Mouse (Mus musculus) CH12.LX (cell line): ENCODE data around the gene Racgap1. TPM values are rescaled to one million over a fixed set of nuclear protein-coding genes. Genes with fewer than 3 reads are reported as not detected.

Experiments used
- DNase-seq: peaks from one replicate; pipeline ENCODE4 v3.0.0-alpha.2; 2013; ENCODE audit errors: extremely low read depth
- H3K27ac ChIP-seq: 2 replicates; pipeline ENCODE4 v1.5.1; 2012; ENCODE audit warnings: low read depth, mild to moderate bottlenecking, control low read depth, moderate library complexity; ENCODE audit not compliant: insufficient read depth
- H3K27me3 ChIP-seq: replicated peaks from 2 replicates; pipeline ENCODE3; 2012; ENCODE audit warnings: inconsistent platforms
- H3K36me3 ChIP-seq, 2 experiments: replicated peaks in 1 of 2; 2 replicates each; pipeline versions ENCODE3 to v1.6.1; 2012; ENCODE audit warnings: inconsistent platforms in 1 of 2, low read length in 1 of 2, mild to moderate bottlenecking in 1 of 2, mixed read lengths in 1 of 2, moderate library complexity in 1 of 2; ENCODE audit not compliant: control insufficient read depth in 1 of 2, insufficient read depth in 1 of 2
- H3K4me1 ChIP-seq, 2 experiments: 2 replicates each; pipeline ENCODE4 v1.6.1; 2012; ENCODE audit warnings: inconsistent platforms in 1 of 2, moderate library complexity in 1 of 2; ENCODE audit not compliant: insufficient read depth in 2 of 2, control insufficient read depth in 1 of 2
- H3K4me2 ChIP-seq: 2 replicates; pipeline ENCODE4 v1.6.1; 2012; ENCODE audit warnings: low read depth, mild to moderate bottlenecking, control low read depth; ENCODE audit not compliant: poor library complexity, insufficient read depth, severe bottlenecking
- H3K4me3 ChIP-seq, 3 experiments: fragments of 150-350 bp in 1 of 3; sonication (generic) in 1 of 3; replicated peaks in 1 of 3; 2 replicates each; pipeline versions ENCODE3 to v1.5.1; 2011 to 2012; ENCODE audit warnings: low read depth in 2 of 3, low read length in 2 of 3, mild to moderate bottlenecking in 2 of 3, moderate library complexity in 2 of 3, control low read depth in 1 of 3, improper control_type of control experiment in 1 of 3, inconsistent platforms in 1 of 3, mixed read lengths in 1 of 3; ENCODE audit not compliant: poor library complexity in 1 of 3
- H3K79me2 ChIP-seq: replicated peaks from 2 replicates; pipeline ENCODE4 v1.6.1; 2012; ENCODE audit warnings: mild to moderate bottlenecking, moderate library complexity; ENCODE audit not compliant: control insufficient read depth, poor library complexity, insufficient read depth, severe bottlenecking; ENCODE audit errors: extremely low read depth
- H3K9ac ChIP-seq: 2 replicates; pipeline ENCODE4 v1.6.1; 2012; ENCODE audit warnings: low read depth, mild to moderate bottlenecking, control low read depth, moderate library complexity; ENCODE audit not compliant: insufficient read depth
- H3K9me3 ChIP-seq: replicated peaks from 2 replicates; pipeline ENCODE3; 2012; ENCODE audit warnings: low read length, inconsistent platforms, mixed read lengths
- BHLHE40 ChIP-seq: IDR thresholded peaks from 2 replicates; pipeline ENCODE4 v1.6.1; 2011; ENCODE audit warnings: mild to moderate bottlenecking, low read depth, low read length, improper control_type of control experiment
- CHD1 ChIP-seq: IDR thresholded peaks from 2 replicates; pipeline ENCODE4 v1.6.1; 2012; ENCODE audit warnings: low read depth, low read length, improper control_type of control experiment, inconsistent platforms
- E2F4 ChIP-seq: IDR thresholded peaks from 2 replicates; pipeline ENCODE4 v1.6.1; 2011; ENCODE audit warnings: low read depth, low read length, improper control_type of control experiment; ENCODE audit not compliant: insufficient replicate concordance
- EP300 ChIP-seq: IDR thresholded peaks from 2 replicates; pipeline ENCODE4 v1.6.1; 2011; ENCODE audit warnings: low read length, improper control_type of control experiment
- ETS1 ChIP-seq: conservative IDR thresholded peaks from 2 replicates; pipeline ENCODE4 v1.6.1; 2012; ENCODE audit warnings: low read depth, mild to moderate bottlenecking, inconsistent platforms, low read length, improper control_type of control experiment, moderate library complexity
- GABPA ChIP-seq: IDR thresholded peaks from 2 replicates; pipeline ENCODE4 v1.6.1; 2012; ENCODE audit warnings: low read depth, low read length, improper control_type of control experiment, inconsistent platforms; ENCODE audit not compliant: insufficient replicate concordance
- JUN ChIP-seq: IDR thresholded peaks from 2 replicates; pipeline ENCODE4 v1.6.1; 2011; ENCODE audit warnings: low read depth, mild to moderate bottlenecking, low read length, improper control_type of control experiment, moderate library complexity; ENCODE audit not compliant: insufficient read depth
- JUND ChIP-seq: conservative IDR thresholded peaks from 2 replicates; pipeline ENCODE4 v1.6.1; 2011; ENCODE audit warnings: low read depth, low read length, improper control_type of control experiment
- KAT2A ChIP-seq: IDR thresholded peaks from 2 replicates; pipeline ENCODE4 v1.6.1; 2012; ENCODE audit warnings: low read length, improper control_type of control experiment, inconsistent platforms; ENCODE audit not compliant: insufficient replicate concordance
- MAX ChIP-seq: IDR thresholded peaks from 2 replicates; pipeline ENCODE4 v1.6.1; 2011; ENCODE audit warnings: low read length, improper control_type of control experiment
- MAZ ChIP-seq: IDR thresholded peaks from 2 replicates; pipeline ENCODE4 v1.6.1; 2012; ENCODE audit warnings: low read depth, mild to moderate bottlenecking, inconsistent platforms, low read length, improper control_type of control experiment, moderate library complexity
- MEF2A ChIP-seq: IDR thresholded peaks from 2 replicates; pipeline ENCODE4 v1.6.1; 2014; ENCODE audit warnings: low read depth, mild to moderate bottlenecking, inconsistent platforms, low read length, improper control_type of control experiment, borderline replicate concordance
- NELFE ChIP-seq: IDR thresholded peaks from 2 replicates; pipeline ENCODE4 v1.6.1; 2011; ENCODE audit warnings: low read depth, low read length, improper control_type of control experiment
- NRF1 ChIP-seq: IDR thresholded peaks from 2 replicates; pipeline ENCODE4 v1.6.1; 2014; ENCODE audit warnings: low read depth, mild to moderate bottlenecking, inconsistent platforms, low read length, improper control_type of control experiment, moderate library complexity
- PAX5 ChIP-seq: IDR thresholded peaks from 2 replicates; pipeline ENCODE4 v1.6.1; 2012; ENCODE audit warnings: low read length, inconsistent platforms, mixed read lengths
- POLR2A ChIP-seq: IDR thresholded peaks from 2 replicates; pipeline ENCODE4 v1.6.1; 2011; ENCODE audit warnings: low read depth, mild to moderate bottlenecking, improper control_type of control experiment, low read length
- POLR2AphosphoS2 ChIP-seq: IDR thresholded peaks from 2 replicates; pipeline ENCODE4 v1.6.1; 2011; ENCODE audit warnings: low read depth, low read length, improper control_type of control experiment
- SIN3A ChIP-seq: IDR thresholded peaks from 2 replicates; pipeline ENCODE4 v1.6.1; 2012; ENCODE audit warnings: low read length, improper control_type of control experiment, inconsistent platforms
- SMC3 ChIP-seq: IDR thresholded peaks from 2 replicates; pipeline ENCODE4 v1.6.1; 2011; ENCODE audit warnings: low read depth, low read length, improper control_type of control experiment
- TBP ChIP-seq: conservative IDR thresholded peaks from 2 replicates; pipeline ENCODE4 v1.6.1; 2011; ENCODE audit warnings: low read depth, low read length, improper control_type of control experiment
- UBTF ChIP-seq: IDR thresholded peaks from 2 replicates; pipeline ENCODE4 v1.6.1; 2012; ENCODE audit warnings: low read depth, mild to moderate bottlenecking, inconsistent platforms, low read length, improper control_type of control experiment, moderate library complexity
- USF1 ChIP-seq: IDR thresholded peaks from 2 replicates; pipeline ENCODE4 v1.6.1; 2014; ENCODE audit warnings: low read depth, mild to moderate bottlenecking, inconsistent platforms, low read length, improper control_type of control experiment
- USF2 ChIP-seq: conservative IDR thresholded peaks from 2 replicates; pipeline ENCODE4 v1.6.1; 2011; ENCODE audit warnings: low read depth, low read length, improper control_type of control experiment
- ZC3H11A ChIP-seq: IDR thresholded peaks from 2 replicates; pipeline ENCODE4 v1.6.1; 2012; ENCODE audit warnings: low read depth, mild to moderate bottlenecking, inconsistent platforms, low read length, improper control_type of control experiment
- ZKSCAN1 ChIP-seq: IDR thresholded peaks from 2 replicates; pipeline ENCODE4 v1.6.1; 2012; ENCODE audit warnings: low read depth, inconsistent platforms, low read length, improper control_type of control experiment, borderline replicate concordance
- ZNF384 ChIP-seq: IDR thresholded peaks from 2 replicates; pipeline ENCODE4 v1.6.1; 2012; ENCODE audit warnings: low read depth, low read length, improper control_type of control experiment, inconsistent platforms
- dilution Hi-C: fragments of 300-500 bp; cut with MboI; formaldehyde crosslinking; loops from 2 replicates; pipeline ENCODE4 v1.14.3; 2020; ENCODE audit warnings: low sequenced_read_pairs; ENCODE audit not compliant: extremely low pct_unique_long_range_greater_than_20kb, extremely low pct_ligation_motif_present
- in situ Hi-C: fragments of 300-500 bp; cut with MboI; formaldehyde crosslinking; loops from 3 replicates; pipeline ENCODE4 v1.14.3; 2019; ENCODE audit warnings: low sequenced_read_pairs, low pct_ligation_motif_present, low pct_unique_long_range_greater_than_20kb, mixed read lengths
- polyA plus RNA-seq: library from polyadenylated mRNA; unstranded; fragments of >175 nt; gene quantifications from 2 replicates; pipeline ENCODE4 v1.2.1, GENCODE M21; 2012; ENCODE audit warnings: low read depth; ENCODE audit not compliant: insufficient read length
- total RNA-seq, 2 experiments: library from RNA; depleted of rRNA; stranded (reverse); fragments of 300-350 nt in 1 of 2; fragments of >200 nt in 1 of 2; gene quantifications; 2 replicates each; pipeline ENCODE4 v1.2.3; 2012 to 2014

Racgap1 gene
- total and polyA plus RNA-seq, 3 experiments, result 97.9 to 131 (median 130) TPM

DNA sequence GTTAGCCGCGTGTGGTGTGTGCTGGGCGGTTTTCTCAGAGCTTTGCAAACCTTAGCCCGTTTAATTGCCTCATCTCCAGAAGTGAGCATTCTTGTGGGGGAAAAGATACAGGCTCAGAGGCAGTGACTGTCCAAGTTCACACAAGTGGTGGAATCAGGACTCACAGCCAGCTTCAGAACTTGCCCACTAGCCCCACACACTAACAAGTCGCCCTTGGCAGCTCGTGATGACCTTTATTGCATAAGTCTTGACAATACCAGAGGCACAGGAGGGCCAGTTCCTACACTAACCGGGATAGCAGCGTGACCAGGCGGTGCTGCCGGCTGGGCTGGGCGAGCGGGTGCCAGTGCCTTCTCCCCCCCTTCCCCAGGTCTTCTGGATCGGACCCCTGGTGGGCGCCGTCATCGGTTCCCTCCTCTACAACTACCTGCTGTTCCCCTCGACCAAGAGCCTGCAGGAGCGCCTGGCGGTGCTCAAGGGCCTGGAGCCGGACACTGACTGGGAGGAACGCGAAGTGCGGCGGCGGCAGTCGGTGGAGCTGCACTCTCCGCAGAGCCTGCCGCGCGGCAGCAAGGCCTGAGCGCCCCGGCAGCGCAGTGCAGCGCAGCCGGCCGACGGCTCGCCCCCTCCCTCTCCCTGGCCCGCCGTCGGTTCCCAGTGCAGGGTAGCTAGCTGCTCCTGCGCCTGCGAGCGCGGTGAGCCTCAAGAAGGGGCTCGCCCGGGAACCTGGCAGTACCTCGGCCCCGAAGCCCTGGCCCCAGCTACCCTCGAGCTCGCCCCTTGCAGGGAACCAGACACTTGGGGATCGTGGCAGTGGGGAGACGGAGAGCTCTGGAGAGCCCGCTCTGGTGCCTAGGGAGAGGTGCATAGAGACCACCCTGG lies 67.8 kb downstream of the Racgap1 start:
- TF ChIP-seq POLR2AphosphoS2 (no peak), POLR2A (no peak), PAX5 (no peak), SIN3A (no peak), SMC3 (no peak), BHLHE40 (no peak), MAX (no peak), ZC3H11A (no peak), MAZ (no peak), ETS1 (no peak), MEF2A (no peak), CHD1 (no peak), UBTF (no peak), JUND (no peak), NRF1 (no peak), TBP (no peak), ZNF384 (no peak)
- TF ChIP-seq, all 38 proteins: peak for 0
- H3K4me3 ChIP-seq, result no peak overlapping the region
- no peak overlapping the region for H3K9ac ChIP-seq
- peaks cover 3 to 6% of the 10 kb centered on the region in 2 experiments; a peak in 2 of 4 replicates for H3K4me1 ChIP-seq
- H3K4me2 ChIP-seq, result no peak overlapping the region
- no peak overlapping the region for H3K27ac ChIP-seq
- dilution Hi-C loops, result no loop called here
- in situ Hi-C loops, result no loop called here
- H3K79me2 ChIP-seq, result no peaks in the 10 kb centered on the region
- no peaks in the 10 kb centered on the region for H3K36me3 ChIP-seq
- DNase-seq, result no peak
- H3K27me3 ChIP-seq, result peaks cover 93% of the 10 kb centered on the region
- H3K9me3 ChIP-seq, result peaks cover 9% of the 10 kb centered on the region

- Histone ChIP-seq H3K4me3 (no peak within 1 kb of the TSS), H3K27me3 (peaks cover 92% of the 10 kb centered on the region), H3K9ac (no peak within 1 kb of the TSS), H3K4me2 (no peak within 1 kb of the TSS), H3K9me3 (peaks cover 5% of the 10 kb centered on the region), H3K79me2 (no peaks in the 10 kb centered on the region), H3K36me3 (no peaks in the 10 kb centered on the region), H3K4me1 (no peaks in the 10 kb centered on the region), H3K27ac (no peak within 1 kb of the TSS)
- no peak for TF ChIP-seq ZKSCAN1
- no peak for TF ChIP-seq EP300
- no peak for TF ChIP-seq ZC3H11A
- no peak for TF ChIP-seq JUN
- no peak for TF ChIP-seq SMC3
- no peak for TF ChIP-seq KAT2A
- TF ChIP-seq BHLHE40, result no peak
- no peak for TF ChIP-seq USF1
- TF ChIP-seq E2F4, result no peak
- no peak for TF ChIP-seq SIN3A
- no peak for TF ChIP-seq USF2
- no peak for TF ChIP-seq GABPA
- TF ChIP-seq ZNF384, result no peak
- TF ChIP-seq POLR2A, result no peak
- TF ChIP-seq NELFE, result no peak
- TF ChIP-seq NRF1, result no peak
- no peak for TF ChIP-seq MAZ
- TF ChIP-seq POLR2AphosphoS2, result no peak
- in situ Hi-C loops (no loop called here), dilution Hi-C loops (no loop called here)
- DNase-seq, result no peak
Observed at GRCm38 (mm10) chr15:99578802-99579485, 72.5 kb downstream of the Racgap1 start, which contains the start of gene Aqp2. TSS of gene Aqp2 (plus strand) at chr15:99579055.
